ENCODE assay signal across 31 mouse cellular contexts in genomic region chr6:109230391-109230790, GRCm38 (mm10).
"Had no signal": no experiment of that assay in that cellular context is flagged by ENCODE, and none has a peak within 500 bp of the region (broad histone marks: within the 10 kb centered on the region; RNA-seq: fewer than 3 reads in every experiment).

No protein-coding gene starts in this region.

- H3K27me3 ChIP-seq: limb, embryonic 12.5 days; limb, embryonic 13.5 days; limb, embryonic 15.5 days; liver, embryonic 12.5 days; liver, embryonic 13.5 days; liver, embryonic 15.5 days; lung, embryonic 15.5 days; megakaryocyte, embryonic 14.5 days; midbrain, embryonic 12.5 days; midbrain, embryonic 13.5 days; midbrain, embryonic 15.5 days had no signal

- ATAC-seq: liver, embryonic 12.5 days; liver, postnatal 0 days; lung, postnatal 0 days; midbrain, embryonic 13.5 days; midbrain, embryonic 15.5 days; midbrain, embryonic 16.5 days had no signal

- H3K9ac ChIP-seq: limb, embryonic 12.5 days; limb, embryonic 13.5 days; limb, embryonic 15.5 days; liver, embryonic 12.5 days; liver, embryonic 13.5 days; liver, embryonic 14.5 days; liver, embryonic 15.5 days; liver, postnatal 0 days; lung, embryonic 14.5 days; lung, embryonic 15.5 days; midbrain, embryonic 12.5 days; midbrain, embryonic 13.5 days; midbrain, embryonic 15.5 days had no signal

- DNase-seq: left cerebral cortex, postnatal 4 days; liver; liver, embryonic 13.5 days; liver, postnatal 0 days; lung, adult 18-20 months; lung, adult 2 months; lung, embryonic 14.5 days; lung, postnatal 10 days; lung, postnatal 14 days; lung, postnatal 36 days; lung, postnatal 4 days; midbrain, embryonic 14.5 days had no signal

- H3K36me3 ChIP-seq: limb, embryonic 10.5 days; limb, embryonic 12.5 days; limb, embryonic 13.5 days; limb, embryonic 15.5 days; liver, embryonic 12.5 days; liver, embryonic 13.5 days; liver, embryonic 15.5 days; lung, embryonic 15.5 days; midbrain, embryonic 10.5 days; midbrain, embryonic 12.5 days; midbrain, embryonic 13.5 days; midbrain, embryonic 15.5 days had no signal

- H3K4me1 ChIP-seq: limb, embryonic 10.5 days; limb, embryonic 12.5 days; limb, embryonic 13.5 days; limb, embryonic 15.5 days; liver, embryonic 12.5 days; liver, embryonic 13.5 days; liver, embryonic 15.5 days; lung, embryonic 15.5 days; megakaryocyte, embryonic 14.5 days; midbrain, embryonic 10.5 days; midbrain, embryonic 12.5 days; midbrain, embryonic 13.5 days; midbrain, embryonic 15.5 days had no signal

- H3K4me3 ChIP-seq: limb, embryonic 10.5 days; limb, embryonic 12.5 days; limb, embryonic 13.5 days; limb, embryonic 15.5 days; liver, embryonic 12.5 days; liver, embryonic 13.5 days; liver, embryonic 15.5 days; lung, embryonic 15.5 days; megakaryocyte, embryonic 14.5 days; midbrain, embryonic 10.5 days; midbrain, embryonic 12.5 days; midbrain, embryonic 13.5 days; midbrain, embryonic 15.5 days; myocyte had no signal

- H3K4me2 ChIP-seq: limb, embryonic 12.5 days; limb, embryonic 13.5 days; limb, embryonic 15.5 days; liver, embryonic 11.5 days; liver, embryonic 12.5 days; liver, embryonic 13.5 days; liver, embryonic 15.5 days; lung, embryonic 14.5 days; lung, embryonic 15.5 days; midbrain, embryonic 11.5 days; midbrain, embryonic 12.5 days; midbrain, embryonic 13.5 days; midbrain, embryonic 15.5 days had no signal

- H3K27ac ChIP-seq: limb, embryonic 10.5 days; limb, embryonic 12.5 days; limb, embryonic 13.5 days; limb, embryonic 15.5 days; liver, embryonic 12.5 days; liver, embryonic 13.5 days; liver, embryonic 14.5 days; liver, embryonic 15.5 days; lung, embryonic 15.5 days; macrophage; midbrain, embryonic 10.5 days; midbrain, embryonic 12.5 days; midbrain, embryonic 13.5 days; midbrain, embryonic 15.5 days had no signal

- H3K9me3 ChIP-seq: limb, embryonic 10.5 days; limb, embryonic 12.5 days; limb, embryonic 13.5 days; limb, embryonic 15.5 days; liver, embryonic 12.5 days; liver, embryonic 13.5 days; liver, embryonic 15.5 days; lung, embryonic 15.5 days; midbrain, embryonic 10.5 days; midbrain, embryonic 12.5 days; midbrain, embryonic 13.5 days; midbrain, embryonic 15.5 days had no signal
